Mouse (Mus musculus) forebrain, embryonic 11.5 days (tissue): ENCODE results near the gene Map1s. TPM values are rescaled to one million over a fixed set of nuclear protein-coding genes. Genes with fewer than 3 reads are reported as not detected.

Source experiments
- ATAC-seq: fragments of 200-750 bp; cut with Nextera tagmentation; replicated peaks from 2 replicates; pipeline ENCODE4 v1.8.0; 2017; ENCODE audit warnings: moderate TSS enrichment; ENCODE audit not compliant: low FRiP score
- DNase-seq: peaks from one replicate; pipeline ENCODE4 v3.0.0-alpha.2; 2017; ENCODE audit warnings: low spot score
- H3K27ac ChIP-seq: fragments of 300-500 bp; sonication (generic); 2 replicates; pipeline ENCODE4 v1.5.1; 2014; ENCODE audit warnings: low read depth, low read length
- H3K27me3 ChIP-seq: fragments of 300-500 bp; sonication (generic); 2 replicates; pipeline ENCODE4 v1.6.1; 2014; ENCODE audit warnings: mild to moderate bottlenecking, low read length, mixed read lengths; ENCODE audit not compliant: control insufficient read depth, insufficient read depth
- H3K36me3 ChIP-seq: fragments of 300-500 bp; sonication (generic); 2 replicates; pipeline ENCODE4 v1.6.1; 2014; ENCODE audit warnings: mild to moderate bottlenecking, low read length, moderate library complexity, mixed read lengths; ENCODE audit not compliant: control insufficient read depth, insufficient read depth
- H3K4me1 ChIP-seq: fragments of 300-500 bp; sonication (generic); replicated peaks from 2 replicates; pipeline ENCODE4 v1.6.1; 2014; ENCODE audit warnings: low read length, mixed read lengths; ENCODE audit not compliant: control insufficient read depth, insufficient read depth
- H3K4me2 ChIP-seq: fragments of 300-500 bp; sonication (generic); 2 replicates; pipeline ENCODE4 v1.6.1; 2014; ENCODE audit warnings: low read depth, mild to moderate bottlenecking, low read length, moderate library complexity, mixed read lengths; ENCODE audit not compliant: severe bottlenecking
- H3K4me3 ChIP-seq: fragments of 300-500 bp; sonication (generic); 2 replicates; pipeline ENCODE4 v1.5.1; 2014; ENCODE audit warnings: low read depth, low read length
- H3K9ac ChIP-seq: fragments of 300-500 bp; sonication (generic); 2 replicates; pipeline ENCODE4 v1.6.1; 2014; ENCODE audit warnings: low read length
- H3K9me3 ChIP-seq: fragments of 300-500 bp; sonication (generic); 2 replicates; pipeline ENCODE4 v1.6.1; 2016; ENCODE audit warnings: low read length, mixed read lengths; ENCODE audit not compliant: control insufficient read depth
- WGBS: fragments of 180-500 bp; shearing (Covaris S2); extraction: QIAGEN DNeasy Blood & Tissue Kit; methylation state at CpG from one replicate; pipeline ENCODE4 v1.1.7; 2014; 5-methylcytosine and 5-hydroxymethylcytosine counted together
- polyA plus RNA-seq: library from polyadenylated mRNA; unstranded; fragments of >200 nt; fragmentation: Nextera tagmentation; extraction: Ambion mirVana; gene quantifications from 2 replicates; pipeline ENCODE4 v1.2.1, GENCODE M21; 2014

Gene Map1s
- polyA plus RNA-seq, 1 experiment from 2014 or later = 59.9 TPM

DNA sequence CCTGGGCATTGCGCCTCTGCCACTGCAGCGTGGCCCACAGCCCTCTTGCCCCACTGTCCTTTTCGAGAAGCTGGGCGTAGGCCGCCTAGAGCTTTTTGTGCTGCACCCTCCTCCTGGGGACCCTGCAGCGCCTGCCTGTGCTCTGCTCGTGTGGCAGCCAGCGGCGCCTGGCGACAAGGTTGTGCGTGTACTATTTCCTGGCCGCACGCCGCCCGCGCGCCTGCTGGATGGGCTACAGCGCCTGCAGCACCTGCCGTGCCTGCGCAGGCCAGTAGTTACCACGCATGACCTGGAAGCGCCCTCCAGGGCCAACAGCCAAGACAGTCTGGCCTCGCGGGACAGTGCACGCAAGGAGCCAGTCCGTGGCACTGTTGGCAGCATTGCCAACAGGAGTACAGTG is 7.8 kb downstream of the Map1s start:
- Histone ChIP-seq H3K4me1 (no peaks in the 10 kb centered on the region), H3K36me3 (peaks cover 23% of the 10 kb centered on the region), H3K4me3 (no peak overlapping the region), H3K9me3 (no peaks in the 10 kb centered on the region), H3K9ac (no peak overlapping the region), H3K4me2 (no peak overlapping the region), H3K27me3 (no peaks in the 10 kb centered on the region), H3K27ac (no peak overlapping the region)
- no peak for ATAC-seq
- DNase-seq = no peak
- WGBS = 93% methylated on average over 26 of the region's 26 CpGs

DNA sequence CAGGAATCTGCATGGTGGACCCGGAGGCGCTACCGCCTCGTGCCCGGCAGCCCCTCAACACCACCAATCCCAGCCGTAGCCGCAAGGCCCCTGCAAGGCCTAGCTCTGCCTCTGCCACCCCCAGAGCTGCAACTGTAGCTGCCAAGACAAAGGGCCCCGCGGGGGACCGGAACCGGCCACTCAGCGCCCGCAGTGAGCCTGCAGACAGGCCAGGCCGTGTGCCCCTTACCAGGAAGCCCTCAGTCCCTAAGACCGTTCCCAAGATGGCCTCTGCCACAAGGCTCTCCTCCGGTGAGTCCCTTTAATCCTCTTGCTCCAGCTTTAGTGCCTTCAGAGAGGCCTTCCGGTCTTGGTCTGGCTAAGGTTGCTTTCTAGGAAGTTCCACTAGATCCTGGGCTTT is 9.0 kb downstream of the Map1s start:
- no peak overlapping the region for H3K4me2 ChIP-seq
- peaks cover 23% of the 10 kb centered on the region for H3K36me3 ChIP-seq
- no peak overlapping the region for H3K27ac ChIP-seq
- no peaks in the 10 kb centered on the region for H3K27me3 ChIP-seq
- ATAC-seq (no peak), DNase-seq (no peak)
- no peak overlapping the region for H3K4me3 ChIP-seq
- H3K9ac ChIP-seq = no peak overlapping the region
- 94% methylated on average over 17 of the region's 17 CpGs for WGBS
- no peaks in the 10 kb centered on the region for H3K9me3 ChIP-seq
- H3K4me1 ChIP-seq = no peaks in the 10 kb centered on the region

DNA sequence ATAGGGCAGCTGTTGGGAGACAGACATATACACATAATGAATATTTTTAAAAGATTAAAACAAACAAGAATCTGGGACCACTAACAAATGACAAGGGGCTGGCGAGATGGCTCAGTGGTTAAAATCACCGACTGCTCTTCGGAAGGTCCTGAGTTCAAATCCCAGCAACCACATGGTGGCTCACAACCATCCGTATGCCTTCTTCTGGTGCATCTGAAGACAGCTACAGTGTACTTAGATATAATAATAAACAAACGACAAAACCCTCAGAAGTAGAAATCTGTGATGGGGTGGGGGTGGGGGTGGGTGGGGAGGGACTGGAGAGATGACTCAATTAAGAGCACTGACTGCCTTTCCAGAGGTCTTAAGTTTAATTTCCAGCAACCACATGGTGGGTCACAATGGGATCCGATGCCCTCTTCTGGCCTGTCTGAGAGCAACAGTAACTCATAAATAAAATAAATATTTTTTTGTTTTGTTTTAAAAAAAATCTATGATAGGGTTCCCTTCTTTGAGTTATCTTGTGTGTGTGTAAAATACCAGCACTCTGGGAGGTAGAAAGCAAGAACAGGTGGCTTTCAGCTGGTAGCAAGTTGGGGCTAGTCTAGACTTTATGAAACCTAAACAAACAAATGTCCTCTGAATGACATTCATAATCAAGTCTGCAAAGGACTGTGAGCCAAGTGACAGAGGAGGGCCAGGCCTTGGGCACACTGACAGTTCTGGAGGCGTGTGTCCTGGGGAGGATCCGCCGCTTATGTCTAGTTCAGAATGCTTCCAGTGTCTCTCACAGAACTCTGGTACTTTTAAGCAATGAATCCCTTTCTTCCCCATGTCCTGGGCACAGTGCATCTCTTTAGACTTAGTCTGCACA is 14.6 kb downstream of the Map1s start:
- H3K27ac ChIP-seq = no peak overlapping the region
- H3K4me3 ChIP-seq = no peak overlapping the region
- WGBS = 92% methylated on average over 9 of the region's 9 CpGs
- peaks cover 8% of the 10 kb centered on the region; the same call in 1 of the 2 replicates for H3K36me3 ChIP-seq
- no peak overlapping the region for H3K9ac ChIP-seq
- no peaks in the 10 kb centered on the region for H3K27me3 ChIP-seq
- H3K9me3 ChIP-seq = no peaks in the 10 kb centered on the region
- ATAC-seq (no peak), DNase-seq (peak; percentile 35)
- no peak overlapping the region for H3K4me2 ChIP-seq
- H3K4me1 ChIP-seq = no peaks in the 10 kb centered on the region

DNA sequence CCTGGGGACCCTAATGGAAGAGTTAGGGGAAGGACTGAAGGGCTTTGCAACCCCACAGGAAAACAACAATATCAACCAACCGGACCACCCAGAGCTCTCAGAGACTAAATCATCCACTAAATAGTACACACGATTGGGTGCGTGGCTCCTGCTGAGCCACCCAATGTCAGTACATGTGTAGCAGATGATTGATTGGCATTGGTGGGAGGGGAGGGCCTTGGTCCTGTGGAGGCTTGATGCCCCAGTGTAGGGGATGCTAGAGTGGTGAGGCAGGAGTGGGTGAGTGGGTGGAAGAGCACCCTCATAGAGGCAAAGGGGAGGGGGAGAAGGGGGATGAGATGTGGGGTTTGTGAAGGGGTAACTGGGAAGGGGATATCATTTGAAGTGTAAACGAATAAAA is 18.4 kb downstream of the Map1s start:
- Histone ChIP-seq H3K4me2 (no peak overlapping the region), H3K9ac (no peak overlapping the region), H3K4me1 (no peaks in the 10 kb centered on the region), H3K4me3 (no peak overlapping the region), H3K36me3 (no peaks in the 10 kb centered on the region; the same call in 1 of the 2 replicates), H3K9me3 (no peaks in the 10 kb centered on the region), H3K27me3 (no peaks in the 10 kb centered on the region), H3K27ac (no peak overlapping the region)
- ATAC-seq = no peak
- 91% methylated on average over 4 of the region's 4 CpGs for WGBS
- no peak for DNase-seq

DNA sequence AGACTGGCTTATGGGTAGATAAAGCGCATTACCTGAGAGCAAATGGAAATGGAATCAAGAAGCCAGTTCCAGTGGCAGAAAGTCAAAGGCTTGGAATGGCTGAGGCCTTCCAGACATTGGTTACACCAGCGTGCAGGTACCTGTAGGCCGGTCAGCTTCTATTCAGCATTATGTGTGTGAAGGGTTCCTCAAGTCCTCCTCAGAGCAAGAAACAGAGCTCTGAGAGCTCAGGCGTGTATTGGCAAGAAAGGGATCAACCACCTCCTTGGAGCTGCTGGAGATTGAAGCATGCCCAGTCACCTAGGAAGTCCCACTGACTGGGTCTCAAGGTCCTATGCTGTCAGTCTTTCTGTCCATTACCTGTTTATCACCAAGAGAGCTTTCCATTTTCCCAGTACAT is 20.0 kb downstream of the Map1s start:
- H3K9me3 ChIP-seq = no peaks in the 10 kb centered on the region
- DNase-seq (no peak), ATAC-seq (no peak)
- H3K27ac ChIP-seq = no peak overlapping the region
- 94% methylated on average over 4 of the region's 4 CpGs for WGBS
- no peaks in the 10 kb centered on the region for H3K36me3 ChIP-seq
- no peak overlapping the region for H3K4me2 ChIP-seq
- H3K9ac ChIP-seq = no peak overlapping the region
- H3K4me3 ChIP-seq = no peak overlapping the region
- H3K4me1 ChIP-seq = no peaks in the 10 kb centered on the region
- H3K27me3 ChIP-seq = no peaks in the 10 kb centered on the region

DNA sequence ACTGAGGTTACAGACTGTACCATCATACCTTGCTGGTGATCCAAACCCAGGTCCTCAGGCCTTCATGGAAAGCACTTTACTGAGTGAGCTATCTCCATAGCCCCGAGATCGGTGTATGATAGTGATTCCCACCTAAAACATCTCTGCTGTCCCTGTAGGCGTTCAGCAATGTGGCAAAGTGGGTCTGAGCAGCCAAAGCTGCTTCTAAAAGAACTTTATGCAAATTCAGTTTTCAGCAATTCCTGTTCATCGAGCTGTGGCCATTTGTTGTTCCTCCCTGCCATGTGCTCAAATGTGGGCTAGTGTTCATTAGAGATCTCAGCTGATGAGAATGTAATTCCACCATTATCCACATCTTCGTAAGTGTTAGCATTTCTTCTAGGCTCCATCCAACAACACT is 20.7 kb downstream of the Map1s start:
- Histone ChIP-seq H3K36me3 (no peaks in the 10 kb centered on the region), H3K27ac (no peak overlapping the region), H3K4me3 (no peak overlapping the region), H3K4me2 (no peak overlapping the region), H3K4me1 (no peaks in the 10 kb centered on the region), H3K9me3 (no peaks in the 10 kb centered on the region), H3K9ac (no peak overlapping the region), H3K27me3 (no peaks in the 10 kb centered on the region)
- ATAC-seq (no peak), DNase-seq (peak; percentile 30)
- 91% methylated on average over 5 of the region's 5 CpGs for WGBS

DNA sequence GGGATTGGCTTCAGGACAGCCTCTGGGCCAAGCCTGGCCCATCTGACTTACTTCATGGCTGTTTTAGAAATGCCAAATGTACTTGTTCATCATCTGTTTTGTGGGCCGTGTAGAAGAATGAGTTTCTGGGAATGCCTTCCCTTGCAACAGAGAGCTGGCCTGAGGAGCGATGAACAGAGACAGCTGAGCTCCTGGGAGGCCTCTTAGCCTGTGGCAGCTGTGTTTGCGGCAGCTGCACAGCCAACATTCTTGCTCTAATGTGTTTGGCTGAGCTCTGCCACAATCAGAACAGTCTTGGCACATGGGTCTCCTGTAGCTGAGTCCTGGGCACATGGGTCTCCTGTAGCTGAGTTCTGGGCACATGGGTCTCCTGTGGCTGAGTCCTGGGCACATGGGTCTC is 22.4 kb downstream of the Map1s start:
- no peak for DNase-seq
- H3K9ac ChIP-seq = no peak overlapping the region
- no peaks in the 10 kb centered on the region for H3K4me1 ChIP-seq
- no peak overlapping the region for H3K27ac ChIP-seq
- H3K9me3 ChIP-seq = no peaks in the 10 kb centered on the region
- H3K4me3 ChIP-seq = no peak overlapping the region
- 93% methylated on average over 3 of the region's 3 CpGs for WGBS
- ATAC-seq = no peak
- H3K4me2 ChIP-seq = no peak overlapping the region
- H3K27me3 ChIP-seq = no peaks in the 10 kb centered on the region
- H3K36me3 ChIP-seq = no peaks in the 10 kb centered on the region

DNA sequence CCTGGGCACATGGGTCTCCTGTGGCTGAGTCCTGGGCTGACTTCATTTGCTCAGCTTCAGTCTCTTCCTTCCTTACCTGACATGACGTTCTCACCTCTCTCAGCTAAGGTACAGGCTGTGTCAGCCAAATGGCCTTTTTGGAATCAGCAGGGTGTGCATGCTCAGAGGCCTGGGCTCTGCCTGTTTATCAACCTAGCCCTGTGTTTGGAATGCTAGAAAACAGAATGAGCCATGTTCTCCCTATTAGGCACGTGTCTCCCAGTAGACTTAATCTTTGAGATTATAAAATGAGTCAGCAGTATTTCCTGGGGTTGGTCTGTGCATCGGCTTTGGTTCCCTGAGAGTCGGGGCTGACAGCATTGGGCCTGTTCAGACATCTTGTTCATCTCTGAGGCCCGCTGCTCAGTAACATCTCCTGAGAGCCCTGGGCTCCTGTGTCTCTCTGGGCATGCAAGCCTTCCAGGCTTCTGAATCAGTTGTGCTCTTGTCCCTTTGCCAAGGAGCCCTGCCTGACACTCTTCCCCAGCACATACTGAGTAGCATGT is 23.1 kb downstream of the Map1s start:
- H3K27ac ChIP-seq = no peak overlapping the region
- no peak overlapping the region for H3K4me3 ChIP-seq
- H3K9ac ChIP-seq = no peak overlapping the region
- DNase-seq = peak; percentile 26
- H3K27me3 ChIP-seq = no peaks in the 10 kb centered on the region
- no peaks in the 10 kb centered on the region for H3K4me1 ChIP-seq
- WGBS = 92% methylated on average over 5 of the region's 5 CpGs
- no peaks in the 10 kb centered on the region for H3K9me3 ChIP-seq
- no peak for ATAC-seq
- no peaks in the 10 kb centered on the region for H3K36me3 ChIP-seq
- no peak overlapping the region for H3K4me2 ChIP-seq

DNA sequence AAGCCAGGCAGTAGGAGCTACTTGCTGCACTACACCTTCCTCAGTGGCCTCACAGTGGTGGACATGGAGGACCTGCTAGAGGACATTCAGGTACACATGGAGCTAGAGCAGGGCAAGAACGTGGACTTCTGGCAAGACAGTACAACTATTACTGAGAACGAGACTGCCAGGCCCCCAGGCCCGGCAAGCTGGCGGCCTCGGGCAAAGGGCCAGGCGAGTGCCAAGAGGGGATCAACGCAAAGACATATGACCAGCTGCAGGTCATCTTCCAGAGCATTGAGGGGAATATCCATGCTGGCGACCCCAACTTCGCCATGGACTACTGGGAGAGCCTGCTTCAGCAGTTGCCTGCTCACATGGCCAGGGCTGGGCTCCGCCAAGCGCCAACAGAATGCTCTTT is 26.0 kb downstream of the Map1s start:
- H3K4me1 ChIP-seq = no peaks in the 10 kb centered on the region
- no peak overlapping the region for H3K4me2 ChIP-seq
- WGBS = 94% methylated on average over 11 of the region's 11 CpGs
- ATAC-seq = no peak
- no peaks in the 10 kb centered on the region for H3K9me3 ChIP-seq
- H3K4me3 ChIP-seq = no peak overlapping the region
- H3K27me3 ChIP-seq = no peaks in the 10 kb centered on the region
- H3K27ac ChIP-seq = no peak overlapping the region
- no peaks in the 10 kb centered on the region for H3K36me3 ChIP-seq
- DNase-seq = peak; percentile 48
- H3K9ac ChIP-seq = no peak overlapping the region
